Mouse (Mus musculus): Measurements from ENCODE around the gene Atf2.
"Not testable (repeated sequence)": the region's sequence is repeated elsewhere in the genome, so short reads cannot be mapped to it uniquely, and the experiment has no call there.

Atf2 gene

DNA sequence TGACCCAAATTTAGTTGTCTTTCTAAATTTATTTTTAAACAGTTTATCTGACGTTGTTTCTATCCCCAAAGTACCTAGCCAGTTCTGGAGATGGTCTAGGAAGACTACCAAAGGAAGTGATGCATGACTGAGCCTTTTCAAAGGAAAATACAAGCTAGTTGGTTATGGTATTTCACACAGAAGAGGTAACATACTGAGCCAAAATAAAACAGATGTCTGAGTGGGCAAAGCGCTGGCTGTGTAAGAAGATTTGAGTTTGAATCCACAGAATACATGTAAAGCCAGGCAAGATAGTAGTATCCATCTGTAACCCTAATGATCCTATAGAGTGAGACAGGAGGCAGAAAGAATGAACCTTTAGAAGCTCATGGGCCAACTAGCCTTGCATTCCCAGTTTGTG, 14.5 kb downstream of the Atf2 start:
- no peak for DNase-seq

DNA sequence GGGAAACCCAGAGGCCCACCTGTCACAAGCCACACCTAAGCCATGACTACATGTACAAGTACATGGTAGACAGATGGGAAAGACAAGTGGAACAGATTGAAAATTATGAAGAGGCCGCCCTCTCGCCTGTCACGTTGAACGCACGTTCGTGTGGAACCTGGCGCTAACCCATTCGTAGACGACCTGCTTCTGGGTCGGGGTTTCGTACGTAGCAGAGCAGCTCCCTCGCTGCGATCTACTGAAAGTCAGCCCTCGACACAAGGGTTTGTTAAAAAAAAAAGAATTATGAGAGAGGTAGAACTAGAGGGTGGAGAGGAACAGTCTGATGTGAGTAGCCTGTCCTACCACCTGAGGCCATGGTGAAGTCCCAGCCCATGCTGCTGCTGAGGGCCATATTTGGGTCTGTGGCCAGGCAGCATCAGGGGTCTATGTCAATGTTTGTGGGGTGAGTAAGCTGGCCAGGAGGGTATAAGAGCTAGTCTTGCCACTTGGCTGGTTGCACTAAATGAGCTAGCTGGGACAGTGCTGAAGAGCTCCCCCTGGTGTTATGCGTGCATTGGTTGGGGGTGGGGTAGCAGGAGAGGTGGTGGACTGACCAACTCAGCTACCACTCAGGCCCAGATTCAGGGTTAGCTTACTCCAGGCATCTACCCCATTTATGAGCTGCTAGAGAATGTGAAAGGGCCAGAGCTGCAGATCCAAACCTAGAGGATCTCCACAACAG, 24.5 kb downstream of the Atf2 start:
- DNase-seq = peak; percentile 53

DNA sequence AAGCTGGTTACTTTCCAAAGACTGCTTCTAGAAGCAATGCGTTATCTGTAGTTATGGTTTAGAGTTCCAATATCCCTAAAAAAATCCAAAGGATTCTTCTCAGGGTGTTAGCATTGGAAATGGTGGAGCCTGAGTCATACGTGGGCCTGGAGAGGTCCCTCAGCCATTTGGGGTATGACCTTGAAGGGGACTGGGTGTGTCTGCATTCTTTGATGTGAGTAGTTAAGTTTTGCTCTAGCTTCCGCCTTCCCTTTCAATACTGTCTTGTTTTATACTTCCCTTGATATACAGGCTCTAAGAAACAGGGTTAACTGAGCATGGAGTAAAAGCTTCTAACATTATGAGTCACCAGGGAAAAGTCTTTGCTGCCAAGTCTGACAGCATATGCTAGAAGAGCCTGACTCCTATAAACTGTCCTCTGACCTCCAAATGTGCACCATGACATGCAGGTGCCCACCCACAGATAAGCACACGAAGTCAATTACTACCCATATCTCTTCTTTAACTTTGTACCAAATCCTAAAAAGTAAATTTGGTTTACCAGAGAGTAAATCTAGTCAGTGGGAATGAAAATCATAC, 32.3 kb downstream of the Atf2 start:
- no peak for DNase-seq

DNA sequence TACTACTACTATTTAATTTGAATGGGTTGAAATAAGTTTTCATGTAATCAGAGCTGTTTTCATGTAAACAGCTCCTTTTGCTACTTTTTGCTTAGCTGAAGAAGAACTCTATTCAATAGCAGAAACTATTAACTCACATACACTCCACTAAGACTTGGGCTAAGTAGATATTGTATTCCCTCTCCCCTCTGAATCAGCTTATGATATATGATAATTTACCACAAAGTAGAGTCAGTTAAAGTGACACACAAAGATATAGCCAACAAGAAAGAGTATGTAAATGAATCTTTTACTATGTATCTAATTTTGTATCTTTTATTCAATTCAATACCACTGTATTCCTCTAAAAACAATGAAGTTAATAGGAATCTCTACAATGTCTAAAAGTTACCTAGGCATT, 35.1 kb downstream of the Atf2 start:
- no peak for DNase-seq

DNA sequence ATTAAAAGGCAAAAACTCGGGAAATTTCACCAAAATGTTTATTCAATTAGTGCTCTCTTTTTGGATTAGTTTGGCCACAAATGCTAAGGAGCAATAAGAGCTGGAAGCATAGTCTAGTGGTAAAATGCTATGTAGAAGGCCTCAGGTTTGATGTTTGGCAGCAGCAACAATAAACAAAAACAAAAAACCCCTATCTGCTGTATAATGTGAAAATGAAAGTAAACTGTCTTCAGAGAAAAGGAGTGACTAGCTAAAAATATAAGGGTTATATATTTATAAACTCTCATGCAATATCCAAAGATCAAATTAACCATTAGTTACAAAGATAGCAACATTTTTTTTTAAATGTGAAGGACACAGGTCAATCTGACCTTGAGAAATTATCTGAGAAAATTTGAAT, 36.2 kb downstream of the Atf2 start:
- no peak for DNase-seq

DNA sequence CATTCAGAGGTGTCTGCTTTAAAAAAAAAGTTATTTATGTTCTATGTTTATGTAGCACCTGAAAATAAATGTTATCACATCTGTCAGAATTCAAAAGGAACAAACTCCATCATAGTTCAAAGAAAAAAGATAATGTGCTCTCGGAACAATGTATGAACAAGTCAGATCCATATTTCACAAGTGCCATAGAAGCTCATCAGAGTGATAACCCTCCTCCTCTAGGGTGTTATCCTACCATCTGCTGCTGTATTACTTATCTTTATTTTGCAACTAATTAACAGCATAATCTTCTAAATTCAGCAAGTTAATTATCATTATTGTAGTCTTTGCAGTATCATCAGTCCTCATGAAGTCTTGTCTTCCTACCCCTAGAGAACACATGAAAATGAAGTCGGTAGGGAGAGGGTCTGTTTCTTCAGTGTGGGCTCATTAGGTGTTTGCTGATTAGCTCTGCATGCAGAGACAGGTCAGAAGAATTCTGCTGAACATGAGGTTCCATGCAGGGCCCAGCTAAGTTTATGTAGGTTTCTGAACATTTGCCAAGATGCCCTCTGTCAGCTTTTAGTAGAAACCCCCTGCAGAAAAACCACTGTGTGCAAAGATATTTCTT, 57.9 kb downstream of the Atf2 start:
- no peak for DNase-seq

DNA sequence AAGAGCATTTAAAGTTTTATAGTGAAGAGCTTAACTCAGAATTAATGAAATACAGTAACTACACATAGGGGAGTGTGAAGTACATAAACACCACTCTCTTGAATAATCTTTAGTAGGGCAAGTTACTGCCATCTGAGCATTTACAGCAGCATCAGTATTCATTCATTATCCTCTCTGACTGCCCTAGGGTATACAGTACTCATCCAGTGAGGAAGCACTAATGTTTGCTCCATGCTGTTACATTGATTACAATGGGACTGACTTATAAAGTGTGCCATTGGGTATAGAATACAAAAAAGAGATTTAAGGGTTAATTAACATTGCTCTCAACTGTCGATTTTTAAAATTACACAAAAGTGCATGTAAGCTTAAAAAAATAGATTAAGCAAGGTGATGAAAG, 59.2 kb downstream of the Atf2 start:
- no peak for DNase-seq

DNA sequence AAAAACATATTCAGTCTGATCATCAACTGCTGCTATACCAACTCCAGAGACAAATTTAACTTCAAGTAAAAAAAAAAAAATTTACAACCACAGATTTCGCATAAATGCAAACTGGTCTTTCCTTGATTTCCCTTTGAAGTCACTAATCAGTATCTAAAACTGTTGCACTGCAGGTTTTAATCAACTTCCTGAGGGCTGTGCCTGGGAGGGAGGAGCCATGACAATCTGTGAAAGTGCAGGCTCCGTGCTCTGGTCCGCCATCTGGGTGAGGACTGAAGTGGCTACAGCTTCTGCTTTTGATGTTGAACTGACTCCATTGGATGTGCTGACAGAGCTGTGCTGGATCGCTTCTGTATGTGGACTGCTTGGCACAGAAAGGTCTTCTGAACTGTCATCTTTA, 73.7 kb downstream of the Atf2 start:
- no peak for DNase-seq

DNA sequence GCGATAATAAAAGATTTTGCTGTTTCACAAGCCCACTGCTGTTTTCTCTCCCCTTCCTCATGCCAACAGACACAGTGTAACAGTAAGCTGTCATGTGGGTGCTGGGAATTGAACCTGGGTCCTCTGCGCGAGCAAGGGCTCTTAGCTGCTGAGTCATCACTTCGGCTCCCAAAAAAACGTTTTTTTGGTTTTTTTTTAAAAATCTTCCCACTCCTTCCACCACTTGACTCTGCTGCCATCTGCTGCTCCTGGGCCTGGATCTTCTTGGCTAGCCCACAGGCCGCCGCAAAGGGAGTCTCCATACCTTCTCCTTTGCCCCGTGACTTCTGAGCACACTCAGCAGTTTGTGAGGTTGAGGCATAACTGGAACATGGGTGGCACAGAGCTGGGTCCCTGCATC, 84.8 kb downstream of the Atf2 start:
- DNase-seq = no peak

DNA sequence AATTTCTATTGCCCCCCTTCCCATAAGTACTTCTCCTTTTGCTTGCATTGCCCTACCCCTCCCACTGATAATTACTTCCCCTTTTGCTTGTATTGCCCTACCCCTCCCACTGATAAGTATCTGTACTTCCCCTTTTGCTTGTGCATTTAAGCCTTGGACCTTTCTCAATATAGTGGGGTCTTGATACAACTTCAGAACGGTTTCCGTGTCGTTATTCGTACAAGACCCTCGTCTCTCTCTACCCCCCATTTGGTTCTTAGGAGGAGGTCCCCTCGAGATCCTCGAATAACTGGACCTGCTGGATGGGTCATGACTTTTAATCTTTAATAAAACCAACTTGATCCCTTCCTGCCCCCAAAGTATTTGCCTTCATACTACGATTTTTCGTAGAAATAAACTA, 92.3 kb downstream of the Atf2 start:
- not testable (repeated sequence) for DNase-seq

DNA sequence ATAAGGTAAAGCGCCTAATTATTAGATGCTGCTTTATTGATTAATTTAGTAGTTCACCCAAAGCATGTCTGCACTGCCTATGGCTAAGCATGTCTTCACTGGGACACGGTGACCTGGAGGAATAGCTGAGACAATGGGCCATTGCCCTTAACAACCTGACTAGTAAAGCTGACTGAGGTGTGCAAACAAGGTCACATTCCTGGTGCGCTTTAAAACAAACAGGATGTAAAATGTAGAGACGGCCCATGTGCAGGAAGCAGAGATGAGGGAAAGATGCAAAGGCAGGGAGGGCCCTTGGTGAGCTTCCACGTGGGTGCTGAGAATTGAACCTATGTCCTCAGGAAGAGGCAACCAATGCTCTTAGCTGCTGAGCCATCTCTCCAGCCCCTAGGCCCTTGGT, 93.7 kb downstream of the Atf2 start:
- no peak for DNase-seq

DNA sequence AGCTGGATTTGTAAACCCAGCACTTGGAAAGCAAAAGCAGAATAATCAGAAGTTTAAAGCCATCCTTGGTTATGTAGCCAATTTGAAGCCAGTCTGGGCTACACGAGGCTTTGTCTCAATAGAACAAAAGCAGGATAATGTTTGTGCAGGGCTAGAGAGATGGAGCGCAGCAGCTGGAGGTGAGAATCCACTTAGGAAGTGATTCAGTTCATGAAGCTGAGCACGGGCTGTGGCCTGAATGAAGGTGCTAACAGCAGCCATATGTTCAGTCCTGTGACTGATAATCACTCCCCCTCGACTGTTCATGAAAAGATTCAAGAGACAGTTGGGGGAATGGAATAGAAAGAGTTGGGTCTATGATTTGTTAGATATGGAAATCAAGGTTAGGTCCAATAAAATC, 94.3 kb downstream of the Atf2 start:
- no peak for DNase-seq

DNA sequence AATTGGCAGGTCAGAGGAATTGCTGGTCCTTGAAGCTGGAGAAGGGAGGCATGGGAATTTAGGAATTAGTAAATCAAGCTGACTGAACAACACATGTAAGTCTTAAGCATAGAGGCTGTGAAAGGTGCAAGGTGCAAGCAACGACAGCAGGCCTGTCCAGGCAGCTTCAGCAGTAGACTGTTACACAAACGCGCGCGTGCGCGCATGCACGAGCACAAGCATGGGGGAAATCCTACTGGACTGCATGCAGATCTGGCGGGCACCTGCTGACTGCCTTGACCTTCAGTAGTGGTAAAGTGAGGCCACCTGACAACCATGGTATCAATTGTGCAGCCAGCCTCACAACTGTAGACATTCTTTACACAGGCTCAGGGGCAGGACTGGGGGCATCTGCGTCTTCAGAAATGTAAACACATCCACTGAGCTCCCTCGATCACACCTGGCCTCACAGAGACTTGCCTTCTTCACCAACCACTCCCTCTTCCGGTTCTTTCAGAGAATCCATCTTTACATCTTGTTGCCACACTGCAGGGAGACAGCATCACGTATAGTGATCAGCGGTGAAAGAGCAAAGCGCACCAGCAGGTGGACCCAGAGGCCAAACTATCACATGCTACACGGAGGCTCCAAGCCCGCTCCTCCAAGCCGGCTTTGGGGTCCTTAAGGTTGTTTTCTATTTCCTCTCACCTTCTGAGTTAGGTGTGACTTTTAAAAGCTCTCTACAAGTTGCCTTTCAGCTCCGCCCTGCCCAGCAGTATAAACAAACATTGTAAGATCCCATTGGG, 100.4 kb downstream of the Atf2 start:
- no peak for DNase-seq

DNA sequence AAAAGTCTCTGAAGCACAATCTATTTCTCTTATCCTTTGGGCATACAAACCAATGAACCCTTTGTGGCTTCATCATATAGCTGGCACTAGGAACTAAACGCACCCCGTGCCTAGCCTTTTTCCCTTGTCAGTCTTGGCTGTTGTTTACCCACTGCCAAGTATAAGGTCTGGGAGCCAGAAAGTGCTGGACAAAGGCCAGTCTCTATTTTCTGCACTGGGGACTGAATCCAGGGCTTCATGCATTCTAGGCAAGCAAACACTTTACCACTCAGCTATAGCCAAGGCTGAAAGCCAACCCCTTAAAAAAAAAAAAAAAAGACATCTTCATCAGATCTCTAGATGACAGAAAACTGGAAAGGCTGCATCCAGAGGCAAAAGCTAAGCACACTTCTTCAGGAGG, 102.1 kb downstream of the Atf2 start:
- DNase-seq = no peak

DNA sequence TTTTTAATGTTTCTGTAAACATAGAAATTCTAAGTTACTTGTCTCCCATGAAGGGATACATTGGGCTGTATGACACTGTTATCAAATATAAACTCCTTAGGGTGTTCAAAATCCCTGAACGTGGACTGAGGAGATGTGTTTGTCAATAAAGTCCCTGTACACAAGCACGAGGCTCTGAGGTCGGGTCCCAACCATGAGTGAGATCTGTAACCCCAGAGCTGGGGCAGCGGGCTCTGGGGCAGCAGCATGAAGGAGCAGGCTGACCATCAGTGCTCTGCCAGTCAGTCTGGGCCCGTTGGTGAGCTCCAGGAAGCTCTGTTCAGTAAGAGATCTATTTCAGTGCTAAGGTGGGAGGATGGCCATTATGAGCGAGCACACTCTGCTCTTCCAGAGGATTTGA, 104.0 kb downstream of the Atf2 start:
- no peak for DNase-seq

DNA sequence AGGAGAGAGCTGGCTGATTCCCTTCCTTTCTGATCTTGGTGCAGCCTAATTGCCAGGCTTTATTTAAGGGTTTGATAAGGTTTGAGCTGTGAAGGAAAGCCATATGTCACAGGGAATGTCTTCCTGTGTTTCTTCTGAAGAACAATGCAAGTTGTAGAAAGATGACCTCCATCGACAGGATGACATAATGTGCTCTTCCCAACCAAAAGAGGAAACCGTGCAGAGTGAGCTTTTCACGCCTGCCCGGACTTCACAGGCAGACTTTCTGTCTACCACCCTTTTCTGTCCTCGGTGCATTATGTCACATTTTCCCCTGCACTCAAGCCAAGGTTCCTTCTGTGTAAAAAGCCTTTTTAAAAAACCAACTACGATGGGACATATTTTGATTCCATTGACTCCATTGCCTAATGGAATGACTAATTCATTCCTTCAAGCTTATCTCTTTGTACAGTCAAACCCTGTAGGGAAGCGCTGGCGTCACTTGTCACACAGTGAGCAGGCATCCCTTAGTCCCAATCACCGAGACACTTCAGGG, 110.0 kb downstream of the Atf2 start:
- DNase-seq = no peak

DNA sequence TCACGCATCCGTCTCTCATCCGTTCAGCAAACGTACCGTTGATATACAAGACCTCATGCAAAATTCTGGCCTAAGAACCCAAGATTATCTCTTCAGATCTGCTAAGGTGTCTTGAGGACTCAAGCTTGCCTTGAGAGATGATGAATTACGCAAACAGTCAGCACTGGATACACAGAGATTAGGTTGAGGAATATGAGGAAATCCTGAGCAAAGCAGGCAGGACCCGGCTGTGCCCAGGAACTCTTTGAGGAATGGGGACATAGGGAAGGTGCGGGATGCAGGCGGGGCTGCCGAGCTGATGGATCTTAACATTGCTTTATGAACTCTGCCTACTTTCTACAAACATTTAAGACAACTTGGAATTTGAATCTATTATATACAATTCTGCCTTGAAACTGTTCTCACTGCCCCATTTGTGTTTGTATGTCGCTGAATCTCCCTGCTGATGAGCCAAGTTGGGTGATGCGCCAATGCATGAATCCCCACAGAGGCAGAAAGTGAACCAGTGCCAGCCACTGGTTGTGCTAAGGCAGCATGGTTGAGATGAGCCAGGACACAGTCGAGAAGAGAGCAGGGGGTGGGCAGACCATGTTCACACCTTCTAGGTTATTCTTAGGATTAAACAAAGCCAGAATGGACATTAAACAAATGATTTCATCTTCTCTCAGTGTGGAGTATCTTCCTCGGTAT, 112.0 kb downstream of the Atf2 start:
- no peak for DNase-seq

DNA sequence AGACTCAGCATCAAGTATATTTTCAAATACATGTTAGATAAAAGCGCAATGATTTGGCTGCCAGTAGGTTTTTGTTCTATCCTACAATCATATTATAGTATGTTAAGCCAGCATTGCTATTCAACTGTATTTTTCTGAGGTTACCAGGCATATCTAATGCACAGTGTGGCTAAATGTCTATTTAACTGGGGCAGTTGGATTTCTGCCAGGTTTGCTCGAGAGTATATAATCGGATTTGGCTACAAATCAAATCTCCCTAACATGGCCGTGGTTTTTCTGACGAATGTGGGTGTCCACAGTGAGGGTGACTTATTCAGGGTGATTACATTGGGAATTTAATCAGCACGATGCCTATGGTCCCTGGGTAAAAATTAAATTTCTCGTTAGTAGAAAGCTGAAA, 112.6 kb downstream of the Atf2 start:
- no peak for DNase-seq

DNA sequence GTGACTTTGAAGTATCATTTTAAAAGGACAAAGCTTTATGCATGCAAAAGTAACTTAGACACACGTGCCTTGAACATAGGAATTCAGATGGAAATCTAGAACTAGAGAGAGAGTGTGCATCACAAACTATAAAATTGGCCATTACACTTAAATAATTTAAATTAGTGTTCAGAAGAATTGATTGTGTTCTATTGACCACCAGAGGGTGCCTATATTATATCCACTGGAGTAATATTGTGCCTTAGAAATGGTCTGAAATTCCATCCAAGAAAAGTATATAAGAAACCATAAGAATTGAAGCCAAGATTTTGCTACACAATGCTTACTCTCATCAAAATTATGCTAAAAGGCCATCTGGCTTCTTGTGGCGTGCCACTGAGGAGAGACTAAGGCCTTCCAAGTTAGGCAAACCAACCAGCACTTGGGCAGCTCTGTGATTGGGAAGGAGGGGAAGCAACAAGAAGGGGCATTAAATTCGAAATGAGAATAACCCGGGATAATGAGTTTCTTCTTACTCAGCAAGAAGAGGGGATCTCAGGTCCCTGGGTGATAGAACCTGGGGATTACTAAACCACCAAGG, 113.3 kb downstream of the Atf2 start:
- no peak for DNase-seq

DNA sequence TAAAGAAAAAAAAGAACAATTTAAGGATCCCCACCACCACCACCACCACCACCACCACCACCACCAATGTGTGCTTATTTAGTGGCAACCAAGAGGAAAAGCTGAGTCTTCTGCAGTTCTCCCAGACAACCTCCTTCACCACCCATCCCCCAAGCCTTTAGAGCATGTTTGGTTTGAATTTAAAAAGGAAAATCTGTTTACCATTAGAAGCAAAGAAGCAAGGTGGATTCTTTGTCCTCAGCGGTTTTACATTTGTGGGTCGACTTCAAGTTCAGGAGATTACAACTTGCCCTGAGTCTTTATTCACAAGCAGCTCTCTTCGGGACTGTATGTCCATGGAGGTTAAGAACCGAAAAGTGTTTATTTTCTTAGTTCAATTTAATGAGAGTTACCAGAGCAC, 115.5 kb downstream of the Atf2 start:
- DNase-seq = no peak

DNA sequence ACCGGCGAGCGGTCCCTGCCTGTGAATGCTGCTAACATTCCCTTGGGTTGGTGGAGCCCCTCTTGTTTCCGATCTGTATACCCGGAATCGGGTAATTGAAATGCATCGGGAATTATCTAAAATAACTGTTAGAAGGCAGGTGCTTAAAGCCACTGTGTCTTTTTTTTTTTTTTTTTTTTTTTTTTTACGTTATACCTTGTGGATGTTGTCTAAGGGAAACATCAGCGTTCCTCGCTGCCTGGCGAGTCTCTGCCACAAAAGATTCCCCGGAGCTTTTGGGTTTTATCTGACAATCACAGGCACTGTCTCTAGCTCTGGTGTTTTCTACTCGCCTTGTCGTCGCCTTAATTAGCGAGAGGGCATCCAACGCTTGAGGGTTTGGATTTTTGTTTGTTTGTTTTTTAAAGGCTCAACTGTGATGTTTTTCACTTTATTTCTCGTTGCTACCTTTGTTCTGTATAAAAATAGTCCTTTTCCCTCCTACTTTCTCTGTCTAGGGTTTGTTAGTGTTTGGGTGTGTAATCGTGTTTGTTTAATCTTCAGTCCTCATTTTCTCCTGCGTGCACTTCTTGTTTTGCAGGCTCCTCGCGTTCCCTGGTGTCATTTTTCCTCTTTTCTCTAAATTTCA, 116.6 kb downstream of the Atf2 start:
- no peak for DNase-seq
